Mouse (Mus musculus): Measurements from ENCODE around the gene Tcf20.

DNA sequence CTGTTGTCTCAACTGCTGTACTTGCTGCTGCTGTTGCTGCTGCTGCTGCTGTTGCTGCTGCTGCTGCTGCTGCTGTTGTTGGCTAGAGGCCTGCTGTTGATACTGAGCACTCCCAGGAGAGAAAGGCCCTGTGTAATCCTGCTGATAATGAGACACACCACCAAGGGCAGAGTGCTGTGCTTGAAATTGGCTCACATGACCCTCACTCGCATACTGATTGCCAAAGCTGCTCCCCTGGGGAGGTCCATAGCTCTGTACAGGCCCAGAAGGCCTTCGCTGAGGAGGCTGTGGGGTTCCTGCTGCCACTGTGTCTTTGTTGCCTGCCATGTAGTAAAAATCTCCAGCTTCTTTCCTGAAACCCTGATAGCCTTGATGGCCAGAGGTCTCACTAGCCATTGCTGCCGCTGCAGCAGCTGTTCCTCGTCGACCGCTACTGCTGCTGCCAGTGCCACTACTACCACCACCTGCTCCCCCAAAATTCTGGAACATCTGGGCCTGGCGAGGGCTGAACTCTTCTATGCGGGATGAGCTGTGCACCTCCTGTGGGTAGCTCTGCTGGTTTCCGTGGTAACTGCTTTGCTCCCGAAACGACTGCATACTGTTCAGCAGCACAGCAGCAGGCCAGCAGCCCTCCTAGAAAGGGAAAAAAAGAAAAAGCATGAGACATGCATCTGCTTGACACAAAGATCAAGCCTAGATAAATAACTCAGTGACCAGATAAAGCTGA is 130.9 kb downstream of the Tcf20 start:
- TF ChIP-seq CTCF (IDR thresholded peaks at IDR 0.05; ENCODE audit: low read depth) (no peak), EP300 (IDR thresholded peaks at IDR 0.05; ENCODE audit: low read depth) (no peak)

Data from liver, embryonic 14.5 days (tissue).